Mouse (Mus musculus): ENCODE data around the gene Ankrd60. TPM values are rescaled to one million over a fixed set of nuclear protein-coding genes. Genes with fewer than 3 reads are reported as not detected.

The Ankrd60 gene
- polyA plus RNA-seq, 1 experiment from 2014 or later, result not detected

DNA sequence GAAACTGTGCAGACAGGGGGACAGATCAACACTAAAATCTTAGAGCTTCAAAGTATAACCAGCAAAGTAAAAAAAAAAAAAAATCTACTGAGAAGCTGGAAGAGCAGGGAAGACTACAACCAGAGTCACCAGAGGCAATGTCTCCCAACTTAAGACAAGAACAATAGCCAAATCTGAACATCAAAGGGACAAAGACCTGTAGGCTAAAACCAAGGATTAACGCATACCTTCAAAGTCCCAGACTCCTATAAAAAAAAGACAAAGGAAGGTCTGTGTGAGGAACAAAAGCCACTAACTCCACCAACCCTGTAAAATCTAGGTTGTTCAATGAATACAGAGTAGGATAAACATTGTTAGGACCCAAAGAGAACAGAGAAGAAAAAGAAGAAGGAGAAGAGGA is 23.7 kb upstream of the Ankrd60 start:
- no peak overlapping the region for H3K4me2 ChIP-seq
- no peaks in the 10 kb centered on the region for H3K4me1 ChIP-seq
- H3K27ac ChIP-seq, result no peak overlapping the region
- H3K4me3 ChIP-seq, result no peak overlapping the region
- WGBS, result 97% methylated on average over 1 of the region's 1 CpGs
- no peaks in the 10 kb centered on the region for H3K27me3 ChIP-seq
- no peaks in the 10 kb centered on the region for H3K9me3 ChIP-seq
- H3K36me3 ChIP-seq, result no peaks in the 10 kb centered on the region
- H3K9ac ChIP-seq, result no peak overlapping the region
- no peak for ATAC-seq (ENCODE audit: borderline replicate concordance, extremely low read depth, low FRiP score, low TSS enrichment)

DNA sequence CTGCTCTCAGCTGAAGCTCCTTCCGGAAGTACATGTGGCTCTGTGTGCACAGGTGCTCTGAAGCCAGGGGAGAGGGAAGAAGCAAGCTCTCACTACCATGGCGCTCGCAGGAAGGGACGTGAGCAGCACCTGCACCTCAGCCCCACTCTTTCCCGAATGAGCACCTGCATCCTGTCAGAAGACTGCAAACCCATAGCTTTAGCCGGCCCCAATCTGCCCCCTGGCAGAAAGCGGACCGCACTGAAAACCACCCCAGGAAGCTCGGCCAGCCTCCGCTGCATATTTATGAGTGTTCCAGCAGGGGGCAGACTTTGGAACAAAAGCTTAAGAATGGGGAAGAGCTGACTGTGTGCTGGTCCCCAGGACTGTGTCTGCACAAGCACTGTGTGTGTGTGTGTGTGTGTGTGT is 17.2 kb upstream of the Ankrd60 start:
- Histone ChIP-seq H3K36me3 (0 out of 2 replicates have a peak, but pooled peaks cover 3% of the 10 kb centered on the region), H3K27ac (no peak overlapping the region), H3K4me2 (no peak overlapping the region), H3K4me3 (no peak overlapping the region), H3K4me1 (peaks cover 6% of the 10 kb centered on the region), H3K9ac (no peak overlapping the region), H3K27me3 (no peaks in the 10 kb centered on the region), H3K9me3 (no peaks in the 10 kb centered on the region)
- no peak for ATAC-seq (ENCODE audit: borderline replicate concordance, extremely low read depth, low FRiP score, low TSS enrichment)
- WGBS, result 55% methylated on average over 10 of the region's 10 CpGs

DNA sequence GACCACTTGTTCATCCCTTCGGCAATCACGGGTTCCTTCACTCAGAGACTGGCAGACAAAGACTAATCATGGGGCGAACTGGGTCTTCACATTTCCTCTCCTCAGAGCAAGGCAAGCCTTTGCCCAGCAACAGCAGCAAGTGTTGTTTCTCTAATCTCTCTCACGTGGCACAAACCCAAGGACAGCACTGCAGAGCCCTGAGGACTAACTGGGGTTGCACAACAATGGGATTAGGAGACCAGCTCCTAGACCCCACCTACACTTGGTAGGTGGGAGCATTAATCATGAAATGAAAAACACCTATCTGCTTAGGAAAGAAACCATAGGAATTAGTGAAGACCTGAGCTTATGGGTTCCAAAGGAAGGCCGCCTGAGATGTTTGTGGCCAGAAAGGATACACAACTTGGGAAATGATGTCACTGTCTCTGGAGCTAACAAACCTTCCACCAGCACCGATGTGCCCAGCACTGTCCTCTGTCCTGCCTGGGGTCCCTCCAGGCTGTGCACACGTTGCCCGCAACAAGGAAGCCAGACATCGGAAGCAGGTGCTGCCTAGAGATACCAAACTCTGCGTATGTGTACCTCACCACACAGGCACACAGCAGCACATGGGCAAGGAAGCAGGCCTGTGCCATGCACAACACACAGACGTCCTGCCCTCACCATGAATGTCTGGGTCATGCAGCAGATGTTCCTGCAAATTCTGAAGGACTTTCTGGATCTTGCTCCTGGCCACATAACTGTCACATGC is 16.3 kb upstream of the Ankrd60 start:
- H3K27ac ChIP-seq, result no peak overlapping the region
- 0 out of 2 replicates have a peak, but pooled peaks cover 3% of the 10 kb centered on the region for H3K36me3 ChIP-seq
- no peaks in the 10 kb centered on the region for H3K27me3 ChIP-seq
- H3K9ac ChIP-seq, result no peak overlapping the region
- peaks cover 6% of the 10 kb centered on the region for H3K4me1 ChIP-seq
- H3K4me3 ChIP-seq, result no peak overlapping the region
- H3K4me2 ChIP-seq, result no peak overlapping the region
- ATAC-seq (ENCODE audit: borderline replicate concordance, extremely low read depth, low FRiP score, low TSS enrichment), result no peak
- H3K9me3 ChIP-seq, result no peaks in the 10 kb centered on the region
- WGBS, result 64% methylated on average over 11 of the region's 11 CpGs

DNA sequence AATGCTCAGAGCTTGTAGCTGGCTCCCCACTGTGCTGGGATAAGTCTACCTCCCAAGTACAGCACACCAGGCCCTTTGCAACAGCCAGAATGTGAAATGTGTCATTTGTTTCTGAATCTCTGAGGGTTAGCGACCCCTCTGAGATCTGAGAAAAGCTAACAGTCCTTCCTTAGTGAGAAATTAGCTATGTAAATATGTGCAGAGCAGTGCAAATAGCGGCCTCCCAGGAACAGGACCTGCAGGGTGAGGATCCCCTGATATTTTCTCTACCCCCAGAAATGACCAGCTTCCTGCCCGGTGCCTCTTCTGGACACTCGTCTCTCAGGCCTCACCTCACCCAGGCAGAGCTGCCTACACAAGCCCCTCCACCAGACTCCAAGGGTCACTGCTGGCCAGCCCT is 15.7 kb upstream of the Ankrd60 start:
- no peak overlapping the region for H3K9ac ChIP-seq
- ATAC-seq (ENCODE audit: borderline replicate concordance, extremely low read depth, low FRiP score, low TSS enrichment), result no peak

DNA sequence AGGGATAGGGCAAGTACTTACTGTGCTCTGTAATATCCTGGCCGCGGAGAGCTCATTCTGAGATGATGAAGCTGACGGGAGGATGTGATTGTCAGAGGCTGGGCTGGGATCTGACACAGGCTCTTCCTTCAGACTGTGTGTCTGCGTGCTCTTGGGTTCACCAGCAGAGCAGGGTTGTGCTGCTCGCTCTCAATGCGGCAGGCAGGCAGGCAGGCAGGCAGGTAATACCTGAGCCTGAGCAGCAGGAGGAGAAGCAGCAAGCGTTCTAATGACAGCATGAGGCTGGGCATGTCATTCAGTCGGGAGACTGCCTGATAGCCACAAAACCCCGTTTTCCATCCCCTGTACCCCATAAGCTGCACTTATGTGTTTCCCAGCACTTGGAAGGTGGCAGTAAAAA is 14.6 kb upstream of the Ankrd60 start:
- 0 out of 2 replicates have a peak, but pooled peaks cover 3% of the 10 kb centered on the region for H3K36me3 ChIP-seq
- WGBS, result 58% methylated on average over 9 of the region's 9 CpGs
- no peaks in the 10 kb centered on the region for H3K9me3 ChIP-seq
- H3K27ac ChIP-seq, result no peak overlapping the region
- no peak overlapping the region for H3K4me3 ChIP-seq
- no peaks in the 10 kb centered on the region for H3K27me3 ChIP-seq
- peaks cover 6% of the 10 kb centered on the region for H3K4me1 ChIP-seq
- no peak overlapping the region for H3K4me2 ChIP-seq
- no peak for ATAC-seq (ENCODE audit: borderline replicate concordance, extremely low read depth, low FRiP score, low TSS enrichment)
- H3K9ac ChIP-seq, result no peak overlapping the region

More for the DNA sequence above, 15.7 kb upstream of the Ankrd60 start:
- Histone ChIP-seq H3K9me3 (no peaks in the 10 kb centered on the region), H3K4me2 (no peak overlapping the region), H3K36me3 (0 out of 2 replicates have a peak, but pooled peaks cover 3% of the 10 kb centered on the region), H3K27ac (no peak overlapping the region), H3K27me3 (no peaks in the 10 kb centered on the region), H3K4me1 (peaks cover 6% of the 10 kb centered on the region), H3K4me3 (no peak overlapping the region)
- 53% methylated on average over 4 of the region's 4 CpGs for WGBS

DNA sequence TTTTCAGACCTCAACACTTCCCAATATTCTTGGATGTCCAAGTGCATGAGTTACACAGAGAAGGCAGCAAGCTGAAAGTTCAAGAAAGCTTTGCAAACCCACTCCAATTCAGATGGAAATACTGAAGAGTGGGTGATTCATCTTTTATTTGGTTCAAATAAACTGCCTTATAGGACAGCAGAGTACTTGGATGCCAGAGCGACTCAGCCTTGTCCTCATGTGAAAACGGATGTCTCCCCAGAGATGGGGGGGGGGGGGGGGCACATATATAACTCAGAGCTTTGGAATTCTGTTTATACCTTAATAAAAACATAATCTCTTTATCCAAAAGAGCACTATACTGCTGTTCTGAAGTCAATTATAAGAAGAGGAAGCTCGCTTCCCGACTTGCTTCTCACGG is 9.2 kb upstream of the Ankrd60 start:
- no peak overlapping the region for H3K4me3 ChIP-seq
- 73% methylated on average over 5 of the region's 5 CpGs for WGBS
- peaks cover 9% of the 10 kb centered on the region for H3K4me1 ChIP-seq
- peaks cover 38% of the 10 kb centered on the region for H3K27me3 ChIP-seq
- H3K36me3 ChIP-seq, result no peaks in the 10 kb centered on the region
- H3K27ac ChIP-seq, result no peak overlapping the region
- no peak for ATAC-seq (ENCODE audit: borderline replicate concordance, extremely low read depth, low FRiP score, low TSS enrichment)
- no peak overlapping the region for H3K4me2 ChIP-seq
- H3K9me3 ChIP-seq, result no peaks in the 10 kb centered on the region
- no peak overlapping the region for H3K9ac ChIP-seq

DNA sequence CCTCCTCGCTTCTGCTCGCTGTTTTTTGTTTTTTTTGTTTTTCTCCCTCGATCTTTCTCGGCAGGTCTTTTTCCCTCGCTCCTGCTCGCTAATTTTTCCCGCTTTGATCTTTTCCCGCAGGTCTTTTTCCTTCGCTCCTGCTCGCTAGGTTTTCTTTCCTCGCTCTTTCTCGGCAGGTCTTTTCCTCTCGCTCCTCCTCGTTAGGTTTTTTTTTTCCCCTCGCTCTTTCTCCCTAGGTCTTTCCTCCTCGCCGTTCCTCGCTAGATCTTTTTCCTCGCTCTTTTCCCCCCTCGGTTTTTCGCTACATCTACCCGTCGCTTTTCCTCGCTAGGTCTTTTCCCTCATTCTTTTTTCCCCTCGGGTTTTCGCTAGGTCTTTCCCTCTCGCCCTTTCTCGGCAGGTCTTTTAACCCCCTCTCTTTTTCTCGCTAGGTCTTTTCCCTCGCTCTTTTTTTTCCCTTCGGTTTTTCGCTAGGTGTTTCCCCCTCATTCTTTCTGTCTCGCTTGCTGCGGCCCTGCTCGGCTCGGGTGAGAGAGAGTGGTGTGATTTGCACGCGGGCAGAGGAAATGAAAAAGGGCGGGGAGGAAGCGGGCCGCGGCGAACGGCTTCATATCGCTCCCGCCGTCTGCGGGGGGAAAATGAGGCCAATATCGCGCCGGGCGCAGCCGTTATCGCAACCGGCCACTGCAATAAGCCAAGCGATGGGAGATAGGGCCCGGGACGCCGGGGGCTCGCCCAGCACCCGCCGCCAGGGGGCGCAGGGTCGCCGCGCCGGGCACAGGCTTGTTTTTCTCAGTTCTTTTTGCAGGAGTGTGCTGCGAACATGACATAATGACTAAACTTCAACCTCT is 8.2 kb upstream of the Ankrd60 start:
- Histone ChIP-seq H3K4me3 (peak overlapping the region; percentile 40), H3K9me3 (no peaks in the 10 kb centered on the region), H3K27me3 (peaks cover 39% of the 10 kb centered on the region), H3K4me1 (peaks cover 9% of the 10 kb centered on the region), H3K4me2 (peak overlapping the region; percentile 75), H3K9ac (0 out of 2 replicates have a peak overlapping the region, but pooled peaks have one; percentile 23), H3K27ac (no peak overlapping the region), H3K36me3 (no peaks in the 10 kb centered on the region)
- peak; percentile 24; the same call in 1 of the 2 replicates for ATAC-seq (ENCODE audit: borderline replicate concordance, extremely low read depth, low FRiP score, low TSS enrichment)
- under 1% methylated on average over 68 of the region's 68 CpGs for WGBS

DNA sequence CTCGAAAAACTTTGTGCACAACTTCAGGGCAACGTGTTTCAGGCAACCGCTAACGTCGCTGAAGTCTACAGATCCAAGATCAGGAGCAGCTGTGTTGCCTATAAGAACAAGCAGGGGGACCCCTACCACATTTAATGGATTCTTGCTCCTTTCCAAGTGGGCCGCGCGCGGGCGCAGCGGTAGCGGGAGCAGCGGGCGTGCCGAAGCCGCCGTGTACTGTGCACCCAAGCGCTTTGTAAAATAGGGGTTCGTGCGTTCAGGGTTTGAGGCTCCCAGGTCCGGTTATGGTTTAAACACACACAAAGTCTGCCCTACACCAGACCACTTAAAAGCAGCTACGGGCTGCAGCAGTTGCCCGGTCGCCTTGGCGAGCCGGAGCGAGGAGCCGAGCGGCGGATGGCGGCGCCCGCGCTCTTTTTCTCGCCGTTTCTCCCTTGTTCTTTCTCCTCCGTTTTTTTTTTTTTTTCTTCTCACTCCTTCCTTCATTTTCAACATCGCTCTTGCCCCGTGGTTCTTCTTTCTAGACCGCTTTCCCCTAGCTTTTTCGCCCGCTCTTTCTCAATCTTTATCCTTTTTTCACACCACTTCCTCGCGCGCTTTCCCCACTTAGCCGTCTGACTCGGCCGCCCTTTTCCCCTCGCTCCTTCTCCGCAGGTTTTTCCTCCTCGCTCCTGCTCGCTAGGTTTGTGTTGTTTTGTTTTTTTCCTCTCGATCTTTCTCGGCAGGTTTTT is 7.4 kb upstream of the Ankrd60 start:
- Histone ChIP-seq H3K4me1 (peaks cover 9% of the 10 kb centered on the region), H3K4me2 (peak overlapping the region; percentile 75), H3K27me3 (peaks cover 39% of the 10 kb centered on the region), H3K4me3 (peak overlapping the region; percentile 40), H3K9me3 (no peaks in the 10 kb centered on the region), H3K9ac (peak overlapping the region; percentile 23; the same call in 1 of the 2 replicates), H3K27ac (no peak overlapping the region), H3K36me3 (no peaks in the 10 kb centered on the region)
- peak; percentile 36; the same call in 1 of the 2 replicates for ATAC-seq (ENCODE audit: borderline replicate concordance, extremely low read depth, low FRiP score, low TSS enrichment)
- WGBS, result under 1% methylated on average over 54 of the region's 54 CpGs

DNA sequence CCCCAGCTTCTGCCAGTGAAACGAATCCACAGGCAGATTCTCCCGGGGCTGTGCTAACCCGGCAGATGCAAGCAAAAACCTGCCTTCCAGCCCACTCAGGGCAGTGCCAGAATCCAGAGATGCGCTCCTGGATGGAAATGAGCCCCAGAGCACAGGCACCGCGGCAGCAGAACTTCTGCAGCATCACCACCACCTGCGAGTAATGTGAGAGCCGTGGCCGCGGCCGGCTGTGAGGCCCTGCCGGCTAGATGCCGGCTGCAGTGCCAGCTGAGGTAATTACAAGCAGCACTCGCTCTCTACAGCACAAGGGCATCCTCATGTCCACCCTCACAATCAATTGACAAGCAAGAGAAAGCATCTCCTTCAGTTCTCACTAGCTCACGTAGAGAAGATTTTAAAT is 6.2 kb upstream of the Ankrd60 start:
- Histone ChIP-seq H3K36me3 (no peaks in the 10 kb centered on the region), H3K27me3 (peaks cover 39% of the 10 kb centered on the region), H3K4me2 (no peak overlapping the region), H3K27ac (no peak overlapping the region), H3K9me3 (no peaks in the 10 kb centered on the region), H3K4me1 (peaks cover 9% of the 10 kb centered on the region), H3K4me3 (no peak overlapping the region), H3K9ac (no peak overlapping the region)
- ATAC-seq (ENCODE audit: borderline replicate concordance, extremely low read depth, low FRiP score, low TSS enrichment), result no peak
- 49% methylated on average over 15 of the region's 15 CpGs for WGBS

DNA sequence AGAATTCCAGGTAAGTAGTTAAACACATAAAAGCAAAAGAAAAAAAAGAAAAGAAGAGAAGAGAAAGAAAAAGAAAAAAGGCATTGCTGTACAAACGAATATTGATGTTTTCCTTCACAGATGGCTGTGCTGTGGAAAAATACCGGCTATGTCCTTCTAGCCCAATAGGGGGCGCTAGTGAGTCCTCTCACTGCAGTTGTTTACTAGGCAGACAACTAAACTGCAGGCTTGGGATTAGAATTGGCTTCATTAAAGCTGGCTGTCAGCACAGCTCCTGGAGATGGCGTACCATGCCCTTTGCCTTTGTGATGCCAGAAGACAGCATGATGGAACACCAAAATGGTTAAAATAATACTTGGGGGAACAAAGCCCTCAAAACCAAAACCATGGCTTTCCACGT is 5.3 kb upstream of the Ankrd60 start:
- H3K9me3 ChIP-seq, result no peaks in the 10 kb centered on the region
- peaks cover 39% of the 10 kb centered on the region for H3K27me3 ChIP-seq
- no peak overlapping the region for H3K27ac ChIP-seq
- no peaks in the 10 kb centered on the region for H3K36me3 ChIP-seq
- H3K4me3 ChIP-seq, result no peak overlapping the region
- H3K4me2 ChIP-seq, result no peak overlapping the region
- no peak for ATAC-seq (ENCODE audit: borderline replicate concordance, extremely low read depth, low FRiP score, low TSS enrichment)
- H3K4me1 ChIP-seq, result peaks cover 12% of the 10 kb centered on the region
- H3K9ac ChIP-seq, result no peak overlapping the region
- WGBS, result 49% methylated on average over 5 of the region's 5 CpGs

DNA sequence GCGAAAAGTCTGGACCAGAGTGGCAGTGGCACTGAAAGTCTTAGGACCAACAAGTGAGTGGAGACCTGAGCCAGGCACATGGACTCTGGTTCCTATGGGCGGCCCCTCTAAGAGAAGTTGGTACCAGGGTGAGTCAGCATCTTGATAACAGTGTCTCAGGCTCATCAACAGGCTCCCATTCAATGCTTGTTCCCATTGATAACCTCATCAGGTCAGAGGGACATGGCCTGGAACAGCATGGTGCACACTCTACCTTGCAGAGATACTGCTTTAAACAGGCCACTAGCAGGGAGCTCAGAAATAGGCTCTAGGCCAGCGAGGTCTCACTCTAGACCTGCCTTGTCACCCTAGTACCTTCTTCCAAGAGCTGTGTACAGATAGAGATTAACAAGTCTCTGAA is 4.7 kb upstream of the Ankrd60 start:
- Histone ChIP-seq H3K9ac (no peak overlapping the region), H3K4me2 (no peak overlapping the region), H3K4me1 (peaks cover 17% of the 10 kb centered on the region), H3K36me3 (no peaks in the 10 kb centered on the region), H3K27ac (no peak overlapping the region), H3K27me3 (peaks cover 41% of the 10 kb centered on the region), H3K4me3 (no peak overlapping the region), H3K9me3 (no peaks in the 10 kb centered on the region)
- no peak for ATAC-seq (ENCODE audit: borderline replicate concordance, extremely low read depth, low FRiP score, low TSS enrichment)
- WGBS, result 90% methylated on average over 3 of the region's 3 CpGs

Measured in lung, embryonic 15.5 days (tissue).